Mouse (Mus musculus) heart, embryonic 11.5 days (tissue): ENCODE data around the gene Akr1cl. TPM values are rescaled to one million over a fixed set of nuclear protein-coding genes. Genes with fewer than 3 reads are reported as not detected.
"Not testable (repeated sequence)": the region's sequence is repeated elsewhere in the genome, so short reads cannot be mapped to it uniquely, and the experiment has no call there.

Experiments
- ATAC-seq: fragments of 200-750 bp; cut with Nextera tagmentation; replicated peaks from 2 replicates; pipeline ENCODE4 v1.8.0; 2017; ENCODE audit warnings: moderate library complexity; ENCODE audit not compliant: insufficient number of reproducible peaks, low FRiP score, low TSS enrichment
- H3K27ac ChIP-seq: fragments of 300-500 bp; sonication (generic); 2 replicates; pipeline ENCODE4 v1.5.1; 2014; ENCODE audit warnings: mild to moderate bottlenecking, low read depth, low read length
- H3K27me3 ChIP-seq: fragments of 300-500 bp; sonication (generic); 2 replicates; pipeline ENCODE4 v1.6.1; 2014; ENCODE audit warnings: mild to moderate bottlenecking, low read length, mixed read lengths; ENCODE audit not compliant: control insufficient read depth, insufficient read depth
- H3K36me3 ChIP-seq: fragments of 300-500 bp; sonication (generic); 2 replicates; pipeline ENCODE4 v1.6.1; 2014; ENCODE audit warnings: mild to moderate bottlenecking, low read length, moderate library complexity, mixed read lengths; ENCODE audit not compliant: control insufficient read depth, insufficient read depth
- H3K4me1 ChIP-seq: fragments of 300-500 bp; sonication (generic); 2 replicates; pipeline ENCODE4 v1.6.1; 2014; ENCODE audit warnings: low read length; ENCODE audit not compliant: control insufficient read depth, insufficient read depth
- H3K4me2 ChIP-seq: fragments of 300-500 bp; sonication (generic); 2 replicates; pipeline ENCODE4 v1.6.1; 2014; ENCODE audit warnings: mild to moderate bottlenecking, moderate library complexity
- H3K4me3 ChIP-seq: fragments of 300-500 bp; sonication (generic); 2 replicates; pipeline ENCODE4 v1.5.1; 2014; ENCODE audit warnings: low read depth, low read length
- H3K9ac ChIP-seq: fragments of 300-500 bp; sonication (generic); 2 replicates; pipeline ENCODE4 v1.6.1; 2014; ENCODE audit warnings: mild to moderate bottlenecking, low read depth, low read length, moderate library complexity
- H3K9me3 ChIP-seq: fragments of 300-500 bp; sonication (generic); replicated peaks from 2 replicates; pipeline ENCODE4 v1.6.1; 2016; ENCODE audit warnings: low read length; ENCODE audit not compliant: control insufficient read depth
- WGBS: fragments of 180-500 bp; shearing (Covaris S2); extraction: QIAGEN DNeasy Blood & Tissue Kit; methylation state at CpG from one replicate; pipeline ENCODE4 v1.1.7; 2014; ENCODE audit not compliant: insufficient replicate concordance; 5-methylcytosine and 5-hydroxymethylcytosine counted together
- polyA plus RNA-seq: library from polyadenylated mRNA; unstranded; fragments of >200 nt; fragmentation: Nextera tagmentation; extraction: Ambion mirVana; gene quantifications from 2 replicates; pipeline ENCODE4 v1.2.1, GENCODE M21; 2014

The Akr1cl gene
- polyA plus RNA-seq, 1 experiment from 2014 or later, result 1.9 TPM

DNA sequence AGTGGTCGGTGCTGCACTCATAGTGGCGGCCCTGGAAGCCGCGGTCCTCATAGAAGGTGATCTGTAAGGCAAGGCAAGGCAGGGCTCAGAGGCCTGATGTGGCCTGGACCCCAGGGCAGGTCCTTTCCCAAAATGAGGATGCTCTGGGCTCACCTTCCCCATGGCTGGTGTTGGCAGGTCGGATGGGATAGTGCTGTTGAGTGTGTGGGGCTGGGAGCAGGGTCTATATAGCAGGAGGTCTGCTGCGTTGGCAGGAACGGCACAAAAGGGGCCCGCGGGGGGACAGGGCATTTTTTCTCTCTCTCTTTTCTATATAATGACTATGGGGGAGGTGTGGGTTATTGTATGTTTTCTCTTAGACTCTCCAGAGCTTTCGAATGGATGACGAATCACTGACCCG, 18.4 kb upstream of the Akr1cl start, which contains the start of gene Cryge:
Cryge (minus strand) TSS at position 198 of the 400 bp plus-strand sequence.
- not testable (repeated sequence) for H3K36me3 ChIP-seq, ATAC-seq, H3K9ac ChIP-seq, H3K27ac ChIP-seq, H3K4me2 ChIP-seq, H3K9me3 ChIP-seq, H3K4me3 ChIP-seq, H3K4me1 ChIP-seq, H3K27me3 ChIP-seq
- 82% methylated on average over 8 of the region's 12 CpGs for WGBS

DNA sequence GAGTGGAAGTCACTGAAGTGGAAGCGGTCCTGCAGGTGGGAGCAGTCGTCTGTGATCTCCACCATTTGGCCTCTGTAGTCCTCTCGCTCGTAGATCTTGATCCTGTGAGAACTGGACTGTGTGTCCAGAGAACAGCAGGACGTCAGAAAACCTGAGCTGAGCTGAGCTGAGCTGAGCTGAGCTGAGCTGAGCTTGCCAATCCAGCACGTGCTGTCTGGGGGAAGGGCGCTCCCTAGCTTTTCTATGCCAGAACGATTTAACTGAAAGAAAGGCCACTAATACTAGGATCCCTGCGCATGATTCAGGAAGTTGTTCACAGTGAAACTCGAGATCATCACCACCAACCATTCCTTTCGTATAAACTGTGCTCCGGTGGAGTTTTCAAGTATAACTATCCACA, 16.2 kb upstream of the Akr1cl start:
- no peaks in the 10 kb centered on the region for H3K27me3 ChIP-seq
- no peak overlapping the region for H3K4me3 ChIP-seq
- WGBS, result 67% methylated on average over 12 of the region's 12 CpGs
- H3K4me1 ChIP-seq, result 0 out of 2 replicates have a peak, but pooled peaks cover 7% of the 10 kb centered on the region
- H3K9ac ChIP-seq, result no peak overlapping the region
- no peaks in the 10 kb centered on the region for H3K9me3 ChIP-seq
- no peak overlapping the region for H3K27ac ChIP-seq
- no peak overlapping the region for H3K4me2 ChIP-seq
- ATAC-seq, result no peak
- H3K36me3 ChIP-seq, result no peaks in the 10 kb centered on the region

DNA sequence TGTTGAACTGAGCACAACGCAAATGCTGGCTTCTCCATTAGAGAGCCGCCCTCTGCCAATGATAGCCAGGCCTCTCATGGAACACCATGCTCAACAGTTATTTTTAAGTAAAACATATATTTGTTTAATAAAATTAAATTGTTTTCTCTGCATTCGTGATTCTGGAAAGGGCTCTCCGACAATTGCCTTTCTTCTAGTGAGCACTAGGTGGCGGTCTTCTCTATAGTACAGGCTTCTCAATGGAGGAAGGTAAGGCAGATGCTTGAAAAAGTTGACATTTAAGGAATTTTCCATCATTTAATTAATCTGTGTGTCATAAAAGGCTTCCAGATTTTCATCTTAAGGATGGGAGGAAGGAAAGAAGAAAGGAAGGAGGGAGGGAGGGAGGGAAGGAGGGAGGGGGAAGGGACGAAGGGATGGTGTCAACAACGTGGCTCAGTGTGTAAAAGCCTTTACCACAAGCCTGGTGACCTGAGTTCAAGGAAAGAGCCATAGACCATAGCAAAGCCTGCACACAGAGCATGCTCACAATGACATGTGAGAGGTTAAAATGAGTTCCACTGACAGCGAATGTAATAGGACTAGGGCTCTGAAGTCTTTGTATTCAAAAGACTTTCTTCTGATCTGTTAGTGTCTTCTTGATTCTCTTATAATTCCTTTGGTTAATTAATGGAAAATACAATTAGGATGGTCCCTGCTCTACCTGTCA, 14.0 kb upstream of the Akr1cl start:
- Histone ChIP-seq H3K9me3 (no peaks in the 10 kb centered on the region), H3K4me1 (no peaks in the 10 kb centered on the region), H3K27ac (no peak overlapping the region), H3K9ac (no peak overlapping the region), H3K4me3 (no peak overlapping the region), H3K4me2 (no peak overlapping the region), H3K36me3 (no peaks in the 10 kb centered on the region), H3K27me3 (no peaks in the 10 kb centered on the region)
- WGBS, result 38% methylated on average over 8 of the region's 8 CpGs
- ATAC-seq, result no peak

DNA sequence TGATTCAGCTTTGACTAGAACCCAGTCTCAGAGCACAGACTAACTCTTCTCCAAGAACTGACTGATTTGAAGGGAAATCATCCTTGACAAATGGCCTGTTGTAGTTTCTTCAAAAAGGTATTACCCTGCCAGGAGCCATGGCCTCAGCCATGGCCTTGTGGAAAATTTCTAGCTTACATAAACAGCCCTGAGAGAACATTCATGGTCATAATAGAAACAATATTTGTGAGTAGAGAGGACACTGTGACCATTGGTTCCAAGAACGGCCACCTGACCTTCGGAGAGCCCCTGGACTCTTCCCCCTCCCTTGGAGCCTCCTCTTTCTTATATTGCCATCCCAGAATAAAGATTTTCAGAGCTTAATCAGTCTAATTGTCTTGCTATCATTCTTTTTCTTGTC, 10.9 kb upstream of the Akr1cl start:
- ATAC-seq, result no peak
- 81% methylated on average over 2 of the region's 2 CpGs for WGBS
- H3K4me2 ChIP-seq, result no peak overlapping the region

DNA sequence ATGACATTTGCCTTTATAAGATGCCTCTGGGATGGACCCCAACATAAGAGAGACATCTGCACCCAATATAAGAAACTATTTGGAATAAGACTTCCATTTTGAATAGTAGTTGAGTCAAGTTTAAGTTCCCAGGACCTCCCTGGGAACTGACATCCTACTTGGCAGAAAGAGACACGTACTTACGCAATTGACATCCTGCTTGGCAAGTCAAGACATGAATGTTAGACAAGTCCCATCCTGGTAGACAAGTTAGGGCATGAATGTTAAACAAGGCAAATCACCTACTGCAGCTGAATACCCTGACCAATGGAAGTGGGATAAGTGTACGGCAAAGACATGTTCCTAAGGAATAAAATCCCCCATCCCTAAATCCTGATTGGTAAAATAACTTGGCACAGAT, 9.3 kb upstream of the Akr1cl start:
- no peaks in the 10 kb centered on the region for H3K4me1 ChIP-seq
- no peak overlapping the region for H3K9ac ChIP-seq
- H3K4me2 ChIP-seq, result no peak overlapping the region
- H3K27ac ChIP-seq, result no peak overlapping the region
- H3K27me3 ChIP-seq, result no peaks in the 10 kb centered on the region
- H3K4me3 ChIP-seq, result no peak overlapping the region
- WGBS, result 80% methylated on average over 3 of the region's 3 CpGs
- no peaks in the 10 kb centered on the region for H3K36me3 ChIP-seq
- H3K9me3 ChIP-seq, result no peaks in the 10 kb centered on the region
- no peak for ATAC-seq

More for the DNA sequence above, 10.9 kb upstream of the Akr1cl start:
- Histone ChIP-seq H3K4me3 (no peak overlapping the region), H3K9ac (no peak overlapping the region), H3K9me3 (no peaks in the 10 kb centered on the region), H3K36me3 (no peaks in the 10 kb centered on the region), H3K27ac (no peak overlapping the region), H3K4me1 (no peaks in the 10 kb centered on the region), H3K27me3 (no peaks in the 10 kb centered on the region)

DNA sequence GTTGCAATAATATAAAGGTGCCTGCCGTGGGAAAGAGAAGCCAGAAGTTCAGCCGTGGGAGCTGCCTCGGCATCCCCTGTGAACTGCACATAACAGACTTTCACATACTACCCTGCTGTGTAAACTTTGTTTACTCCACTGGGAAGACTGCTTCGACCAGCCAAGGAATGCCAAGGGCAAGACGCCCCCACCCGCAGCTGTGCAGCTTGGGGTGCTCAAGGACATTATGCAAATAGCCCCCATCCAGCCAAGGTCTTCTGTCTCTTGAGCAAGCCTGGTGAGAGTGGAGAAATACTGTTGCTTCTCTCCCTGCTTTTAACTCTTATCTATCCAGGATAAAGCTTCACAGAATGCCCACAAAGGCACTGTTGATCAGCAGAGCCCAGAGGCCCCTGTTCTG, 8.2 kb upstream of the Akr1cl start:
- Histone ChIP-seq H3K4me3 (no peak overlapping the region), H3K9ac (no peak overlapping the region), H3K27me3 (no peaks in the 10 kb centered on the region), H3K9me3 (no peaks in the 10 kb centered on the region), H3K36me3 (no peaks in the 10 kb centered on the region), H3K27ac (no peak overlapping the region), H3K4me1 (no peaks in the 10 kb centered on the region), H3K4me2 (no peak overlapping the region)
- WGBS, result 63% methylated on average over 6 of the region's 6 CpGs
- ATAC-seq, result no peak

DNA sequence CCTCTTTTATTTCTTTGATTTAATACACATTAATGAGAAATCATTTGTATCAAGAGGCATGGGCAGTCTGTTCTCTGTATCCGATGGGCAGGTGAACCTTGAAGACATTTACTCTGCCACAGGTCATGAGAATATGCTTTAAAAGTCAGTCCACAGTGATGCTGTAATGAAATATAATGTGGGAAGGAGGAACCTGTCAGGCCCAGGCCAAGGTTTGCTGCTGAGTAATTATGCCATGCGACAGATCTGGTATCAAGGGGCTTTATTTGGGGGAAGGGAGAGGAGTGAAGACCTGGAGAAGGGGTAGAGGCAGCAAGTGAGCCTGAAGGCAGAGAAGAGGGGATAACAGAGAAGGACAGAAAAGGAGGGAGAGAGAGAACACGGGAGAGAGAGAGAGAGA, 7.1 kb upstream of the Akr1cl start:
- Histone ChIP-seq H3K4me3 (no peak overlapping the region), H3K36me3 (no peaks in the 10 kb centered on the region), H3K9ac (no peak overlapping the region), H3K27ac (no peak overlapping the region), H3K9me3 (no peaks in the 10 kb centered on the region), H3K4me2 (no peak overlapping the region), H3K4me1 (no peaks in the 10 kb centered on the region), H3K27me3 (no peaks in the 10 kb centered on the region)
- 73% methylated on average over 3 of the region's 3 CpGs for WGBS
- no peak for ATAC-seq

DNA sequence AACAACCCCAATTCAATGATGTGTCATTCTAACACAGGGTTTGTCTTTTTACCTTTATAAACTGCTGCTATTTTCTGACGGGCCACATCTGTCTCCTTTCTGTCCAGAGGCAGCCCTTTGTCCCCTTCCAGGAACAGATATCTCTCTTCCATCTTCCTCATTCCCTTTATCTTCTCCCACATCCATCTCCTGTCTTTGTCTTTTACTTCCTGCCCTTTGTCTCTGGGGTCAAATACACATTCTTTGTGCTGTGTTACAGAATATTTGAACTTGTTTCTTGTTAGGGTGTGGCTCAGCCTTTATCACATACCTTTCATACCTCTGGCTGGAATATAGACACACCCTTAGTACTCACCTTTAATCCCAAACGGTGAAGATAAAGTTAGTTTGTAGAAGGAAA, 5.0 kb upstream of the Akr1cl start:
- H3K4me3 ChIP-seq, result no peak overlapping the region
- no peak for ATAC-seq

DNA sequence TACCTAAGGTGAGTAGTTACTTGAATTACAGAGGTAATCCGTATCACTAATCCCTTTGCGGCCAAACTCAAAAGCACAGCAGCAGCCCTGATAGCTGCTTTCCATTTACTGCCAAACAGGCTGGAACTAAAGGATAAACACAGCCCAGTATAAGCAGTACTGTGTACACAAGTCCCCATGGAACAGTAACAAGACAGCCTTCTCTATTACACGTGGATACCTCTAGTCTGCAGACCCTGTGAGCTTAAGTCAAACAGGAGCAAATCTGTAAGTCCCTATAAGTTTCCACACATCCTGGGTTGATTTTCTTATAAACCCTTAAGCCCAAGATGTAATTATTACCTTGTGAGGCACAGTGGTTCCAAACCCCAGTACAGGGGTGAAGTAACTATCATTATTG, 3.0 kb upstream of the Akr1cl start:
- Histone ChIP-seq H3K36me3 (no peaks in the 10 kb centered on the region), H3K27ac (no peak overlapping the region), H3K9ac (no peak overlapping the region), H3K27me3 (no peaks in the 10 kb centered on the region), H3K4me2 (no peak overlapping the region), H3K9me3 (no peaks in the 10 kb centered on the region), H3K4me3 (no peak overlapping the region), H3K4me1 (no peaks in the 10 kb centered on the region)
- 41% methylated on average over 3 of the region's 3 CpGs for WGBS
- no peak for ATAC-seq

More for the DNA sequence above, 5.0 kb upstream of the Akr1cl start:
- no peaks in the 10 kb centered on the region for H3K27me3 ChIP-seq
- no peaks in the 10 kb centered on the region for H3K4me1 ChIP-seq
- no peak overlapping the region for H3K9ac ChIP-seq
- no peaks in the 10 kb centered on the region for H3K9me3 ChIP-seq
- WGBS, result 49% methylated on average over 2 of the region's 2 CpGs
- H3K4me2 ChIP-seq, result no peak overlapping the region
- H3K27ac ChIP-seq, result no peak overlapping the region
- H3K36me3 ChIP-seq, result no peaks in the 10 kb centered on the region
